Mouse (Mus musculus): ENCODE measurements at regions not wholly inside any gene's neighbourhood (a gene's known extent, or its start where the extent isn't known, plus 50 kb on each side); places are given as distances from the start of the nearest gene placed in this dataset.
A peak's percentile ranks its signal among the peaks of the same experiment; 100 is the strongest.
"Not testable (repeated sequence)": the region's sequence is repeated elsewhere in the genome, so short reads cannot be mapped to it uniquely, and the experiment has no call there.

DNA sequence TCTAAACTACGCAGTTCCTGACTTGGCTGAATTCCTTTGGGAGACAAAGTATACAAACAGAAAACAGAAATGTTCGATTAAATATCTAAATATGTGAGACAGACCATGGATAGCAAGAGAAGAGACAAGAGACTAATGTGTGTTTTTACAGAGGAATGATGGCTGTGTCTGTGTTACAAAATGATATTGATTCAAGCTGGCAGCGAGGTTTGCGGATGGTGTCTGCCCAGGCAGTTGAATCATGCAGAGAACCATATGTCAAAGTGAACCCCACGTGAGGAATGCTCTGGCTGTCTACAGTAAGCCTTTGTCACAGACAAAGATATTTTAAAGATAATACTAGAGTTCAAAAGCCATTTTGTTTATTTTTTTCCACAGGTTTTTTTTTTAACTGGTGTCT lies 320.2 kb downstream of the Grxcr1 start:
- Histone ChIP-seq H3K4me3 (no peak overlapping the region), H3K9ac (no peak overlapping the region), H3K9me3 (replicated peaks) (no peaks in the 10 kb centered on the region), H3K27me3 (no peaks in the 10 kb centered on the region), H3K36me3 (no peaks in the 10 kb centered on the region), H3K27ac (no peak overlapping the region), H3K4me2 (replicated peaks) (no peak overlapping the region), H3K4me1 (no peaks in the 10 kb centered on the region)
- ATAC-seq (ENCODE audit: low FRiP score): no peak
- WGBS: 51% methylated on average over 5 of the region's 5 CpGs

DNA sequence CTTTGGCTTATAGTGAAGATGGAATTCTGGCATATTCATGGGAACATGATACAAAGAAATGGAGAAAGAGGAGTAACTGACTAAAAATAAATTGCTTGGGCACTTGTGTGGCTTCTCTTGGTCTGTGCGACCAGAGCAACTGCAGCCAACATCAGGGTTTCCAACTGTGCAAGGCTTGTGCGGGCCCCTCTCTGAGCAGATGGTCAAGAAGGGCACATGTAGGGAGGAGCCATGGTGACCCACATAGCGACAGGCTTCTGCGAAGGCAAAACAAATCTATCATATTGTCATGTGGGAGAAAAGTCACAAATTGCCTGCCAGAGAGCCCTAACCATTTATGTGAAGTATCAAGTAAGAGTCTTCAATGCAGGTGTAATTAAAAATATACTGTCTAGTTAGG lies 321.6 kb downstream of the Grxcr1 start:
- H3K27me3 ChIP-seq: no peaks in the 10 kb centered on the region
- H3K9me3 ChIP-seq (replicated peaks): no peaks in the 10 kb centered on the region
- no peak overlapping the region for H3K27ac ChIP-seq
- ATAC-seq (ENCODE audit: low FRiP score): no peak
- no peak overlapping the region for H3K4me3 ChIP-seq
- H3K36me3 ChIP-seq: no peaks in the 10 kb centered on the region
- H3K9ac ChIP-seq: no peak overlapping the region
- H3K4me1 ChIP-seq: no peaks in the 10 kb centered on the region
- WGBS: 59% methylated on average over 4 of the region's 4 CpGs
- H3K4me2 ChIP-seq (replicated peaks): no peak overlapping the region

DNA sequence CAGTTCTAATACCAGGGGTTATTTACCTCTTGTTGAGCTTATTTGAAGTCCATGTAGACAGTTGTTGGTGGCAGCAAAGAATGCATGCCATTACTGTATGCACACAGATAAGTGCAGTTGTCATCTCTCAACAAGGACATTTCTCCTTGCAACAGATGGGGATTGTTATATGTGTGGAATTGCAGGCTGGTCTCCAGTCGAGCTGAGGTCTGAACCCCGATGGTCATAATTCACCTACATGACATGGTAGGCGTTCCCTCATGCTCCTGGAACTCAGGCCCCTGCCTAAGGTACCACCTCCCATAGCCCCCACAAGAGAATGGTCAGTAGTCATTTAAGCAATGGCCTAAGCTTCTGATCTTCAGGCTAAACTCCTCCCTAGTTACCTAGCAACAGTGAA lies 322.2 kb downstream of the Grxcr1 start:
- not testable (repeated sequence) for H3K4me1 ChIP-seq; H3K9ac ChIP-seq; H3K9me3 ChIP-seq (replicated peaks); H3K4me3 ChIP-seq; H3K27ac ChIP-seq; H3K4me2 ChIP-seq (replicated peaks); H3K27me3 ChIP-seq; ATAC-seq (ENCODE audit: low FRiP score); H3K36me3 ChIP-seq
- WGBS: 72% methylated on average over 3 of the region's 3 CpGs

GRCm38 (mm10) chr5:68361581-68362211 lies 330.1 kb downstream of the Grxcr1 start:
- ATAC-seq (ENCODE audit: low FRiP score): 0 out of 2 replicates have a peak, but pooled peaks have one; percentile 50
- H3K27ac ChIP-seq: no peak overlapping the region
- no peaks in the 10 kb centered on the region for H3K9me3 ChIP-seq (replicated peaks)
- 83% methylated on average over 3 of the region's 3 CpGs for WGBS
- H3K4me1 ChIP-seq: no peaks in the 10 kb centered on the region
- no peak overlapping the region for H3K4me2 ChIP-seq (replicated peaks)
- H3K9ac ChIP-seq: no peak overlapping the region
- H3K36me3 ChIP-seq: no peaks in the 10 kb centered on the region
- H3K27me3 ChIP-seq: no peaks in the 10 kb centered on the region
- H3K4me3 ChIP-seq: no peak overlapping the region

DNA sequence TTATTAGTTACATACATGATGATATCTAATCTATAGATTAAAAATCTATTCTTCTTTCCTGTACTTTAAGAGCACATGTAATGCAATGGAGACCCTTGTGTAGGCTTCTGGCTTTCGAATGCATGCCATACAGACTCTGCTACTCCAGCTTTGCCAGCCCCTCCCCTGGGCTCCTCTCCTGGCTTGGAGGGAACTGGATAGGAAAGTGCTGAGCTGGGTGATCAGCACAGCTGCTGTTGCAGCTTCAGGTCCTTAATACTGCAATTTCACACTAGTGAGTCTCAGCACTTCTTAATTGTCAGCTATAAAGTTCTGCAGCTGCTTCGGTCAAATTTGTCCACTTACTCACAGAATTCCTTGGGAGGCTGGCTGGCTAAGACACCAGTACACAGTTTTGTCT lies 341.4 kb downstream of the Grxcr1 start:
- H3K27ac ChIP-seq: no peak overlapping the region
- H3K4me2 ChIP-seq (replicated peaks): no peak overlapping the region
- H3K9me3 ChIP-seq (replicated peaks): no peaks in the 10 kb centered on the region
- no peaks in the 10 kb centered on the region for H3K27me3 ChIP-seq
- H3K36me3 ChIP-seq: no peaks in the 10 kb centered on the region
- no peak overlapping the region for H3K9ac ChIP-seq
- H3K4me1 ChIP-seq: no peaks in the 10 kb centered on the region
- 83% methylated on average over 2 of the region's 2 CpGs for WGBS
- H3K4me3 ChIP-seq: no peak overlapping the region
- no peak for ATAC-seq (ENCODE audit: low FRiP score)
